Mouse (Mus musculus): Measurements from ENCODE around the gene Pdzd2. TPM values are rescaled to one million over a fixed set of nuclear protein-coding genes. Genes with fewer than 3 reads are reported as not detected.
A peak's percentile ranks its signal among the peaks of the same experiment; 100 is the strongest.

Gene Pdzd2
- 10 to 100 TPM; 44.1 to 71.4 TPM for total RNA-seq (2021)

GRCm38 (mm10) chr15:12739277-12740247 is at the start of gene Pdzd2:
Pdzd2 (minus strand) TSS chr15:12739924.
- peak; percentile 98 to 99 for DNase-seq

GRCm38 (mm10) chr15:12789406-12789867 is 49.7 kb upstream of the Pdzd2 start:
- no peak for DNase-seq

- no peak for DNase-seq
These were observed 48.8 kb upstream of the Pdzd2 start for GRCm38 (mm10) chr15:12788536-12788935.

- no peak for DNase-seq
These were observed 42.1 kb upstream of the Pdzd2 start for GRCm38 (mm10) chr15:12781729-12782326.

GRCm38 (mm10) chr15:12781296-12781695 is 41.6 kb upstream of the Pdzd2 start:
- DNase-seq: no peak

GRCm38 (mm10) chr15:12774149-12774753 is 34.5 kb upstream of the Pdzd2 start:
- no peak for DNase-seq

- peak; percentile 46 to 47 for DNase-seq
These were observed 31.2 kb upstream of the Pdzd2 start for GRCm38 (mm10) chr15:12770958-12771357.

- DNase-seq: no peak
These were observed 27.1 kb upstream of the Pdzd2 start for GRCm38 (mm10) chr15:12766848-12767247.

- DNase-seq: no peak
These were observed 23.4 kb upstream of the Pdzd2 start for GRCm38 (mm10) chr15:12763147-12763546.

- DNase-seq: no peak
These were observed 22.7 kb upstream of the Pdzd2 start for GRCm38 (mm10) chr15:12762258-12762913.

GRCm38 (mm10) chr15:12760747-12761146 is 21.0 kb upstream of the Pdzd2 start:
- no peak for DNase-seq

- DNase-seq: no peak
These were observed 18.7 kb upstream of the Pdzd2 start for GRCm38 (mm10) chr15:12758461-12758860.

- no peak for DNase-seq
These were observed 18.0 kb upstream of the Pdzd2 start for GRCm38 (mm10) chr15:12757757-12758156.

GRCm38 (mm10) chr15:12753201-12753600 is 13.5 kb upstream of the Pdzd2 start:
- DNase-seq: no peak

- DNase-seq: no peak
These were observed 11.2 kb upstream of the Pdzd2 start for GRCm38 (mm10) chr15:12750963-12751362.

- DNase-seq: no peak
These were observed 10.0 kb upstream of the Pdzd2 start for GRCm38 (mm10) chr15:12749549-12750301.

GRCm38 (mm10) chr15:12742117-12742906 is 2.6 kb upstream of the Pdzd2 start:
- DNase-seq: no peak

GRCm38 (mm10) chr15:12738301-12739093 is 1.2 kb downstream of the Pdzd2 start:
- peak; percentile 25 to 33 for DNase-seq

GRCm38 (mm10) chr15:12735208-12735607 is 4.5 kb downstream of the Pdzd2 start:
- no peak for DNase-seq

GRCm38 (mm10) chr15:12734221-12734620 is 5.5 kb downstream of the Pdzd2 start:
- no peak for DNase-seq
